Mouse (Mus musculus): ENCODE results near the gene Slc52a3. TPM values are rescaled to one million over a fixed set of nuclear protein-coding genes. Genes with fewer than 3 reads are reported as not detected.

The Slc52a3 gene
- total and polyA plus RNA-seq, 3 experiments = 14.8 to 17.0 TPM; not detected in 1

DNA sequence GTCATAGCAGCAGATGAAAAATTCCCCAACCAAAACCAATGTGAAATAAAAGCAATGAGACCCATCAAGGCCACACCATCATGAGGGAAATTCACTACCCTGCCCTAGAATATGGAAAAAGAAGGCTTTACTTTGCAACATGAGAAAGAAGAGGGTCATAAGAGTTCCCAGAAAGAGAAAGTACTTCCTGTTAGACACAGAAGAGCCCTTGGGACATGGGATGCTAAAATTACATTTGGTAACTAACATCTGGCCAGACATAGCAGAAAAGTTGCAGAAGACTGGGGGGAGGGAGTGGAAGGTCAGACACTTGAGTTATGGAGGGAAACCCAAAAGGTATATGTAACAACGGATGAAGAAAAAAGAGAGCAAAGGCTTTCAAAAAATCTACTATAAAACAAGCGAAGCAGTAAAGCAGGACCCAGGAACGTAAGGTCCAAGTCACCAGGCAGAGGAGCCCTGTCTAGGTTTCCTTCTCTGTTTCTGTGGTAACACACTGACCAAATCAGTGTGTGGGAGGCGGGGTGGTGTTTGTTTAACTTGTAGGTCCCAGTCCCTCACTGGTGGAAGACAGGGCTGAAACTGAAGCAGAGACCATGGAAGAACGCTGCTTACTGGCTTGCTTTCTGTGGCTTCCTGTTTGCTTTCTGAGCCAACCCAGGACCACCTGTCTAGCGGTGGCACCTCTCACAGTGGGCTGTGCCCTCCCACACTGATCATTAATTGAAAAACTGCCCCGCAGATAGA lies 10.7 kb upstream of the Slc52a3 start:
- DNase-seq (ENCODE audit: low read depth, low spot score) = no peak
- H3K36me3 ChIP-seq (ENCODE audit: control insufficient read depth in 1 of 2, insufficient read depth in 2 of 2, low read length in 2 of 2) = no peaks in the 10 kb centered on the region; a peak in 1 of 4 replicates
- peaks cover 0 to 2% of the 10 kb centered on the region in 2 experiments; a peak in 2 of 4 replicates for H3K4me1 ChIP-seq (ENCODE audit: control insufficient read depth in 1 of 2, insufficient read depth in 2 of 2, low read length in 2 of 2)
- H3K79me2 ChIP-seq (ENCODE audit: control insufficient read depth, insufficient read depth, low read length, poor library complexity) = no peaks in the 10 kb centered on the region
- TF ChIP-seq ZNF384 (IDR thresholded peaks at IDR 0.05; ENCODE audit: low read depth, low read length) (no peak), MAZ (IDR thresholded peaks at IDR 0.05; ENCODE audit: low read depth, low read length) (no peak), MYB (IDR thresholded peaks at IDR 0.05; ENCODE audit: low read depth, low read length) (no peak), GATA1 (IDR thresholded peaks at IDR 0.05; ENCODE audit: low read depth, low read length) (no peak), USF1 (IDR thresholded peaks at IDR 0.05; ENCODE audit: low read depth, low read length) (no peak), GABPA (IDR thresholded peaks at IDR 0.05; ENCODE audit: low read depth, low read length) (no peak), ELF1 (IDR thresholded peaks at IDR 0.05; ENCODE audit: low read depth, low read length) (no peak)
- no peak overlapping the region for H3K9ac ChIP-seq (ENCODE audit: control insufficient read depth, low read depth, low read length, poor library complexity, severe bottlenecking)
- H3K9me3 ChIP-seq (replicated peaks; ENCODE audit: insufficient read depth, low read length) = no peaks in the 10 kb centered on the region
- no peak overlapping the region for H3K4me3 ChIP-seq (ENCODE audit: control insufficient read depth in 1 of 2, insufficient read depth in 1 of 2, low read depth in 2 of 2, low read length in 2 of 2)
- H3K27me3 ChIP-seq (ENCODE audit: control insufficient read depth in 1 of 2, insufficient read depth in 2 of 2, low read length in 2 of 2) = peaks cover 9 to 15% of the 10 kb centered on the region in 2 experiments
- no peak overlapping the region for H3K27ac ChIP-seq (ENCODE audit: control insufficient read depth, low read depth, low read length)

GRCm38 (mm10) chr2:151986958-151987357 lies 9.4 kb upstream of the Slc52a3 start:
- H3K4me3 ChIP-seq (ENCODE audit: control insufficient read depth in 1 of 2, insufficient read depth in 1 of 2, low read depth in 2 of 2, low read length in 2 of 2) = no peak overlapping the region
- no peaks in the 10 kb centered on the region for H3K4me1 ChIP-seq (ENCODE audit: control insufficient read depth in 1 of 2, insufficient read depth in 2 of 2, low read length in 2 of 2)
- H3K27me3 ChIP-seq (ENCODE audit: control insufficient read depth in 1 of 2, insufficient read depth in 2 of 2, low read length in 2 of 2) = peaks cover 10 to 15% of the 10 kb centered on the region in 2 experiments
- H3K27ac ChIP-seq (ENCODE audit: control insufficient read depth, low read depth, low read length) = no peak overlapping the region
- H3K79me2 ChIP-seq (ENCODE audit: control insufficient read depth, insufficient read depth, low read length, poor library complexity) = no peaks in the 10 kb centered on the region
- no peak overlapping the region for H3K9ac ChIP-seq (ENCODE audit: control insufficient read depth, low read depth, low read length, poor library complexity, severe bottlenecking)
- no peaks in the 10 kb centered on the region for H3K9me3 ChIP-seq (replicated peaks; ENCODE audit: insufficient read depth, low read length)
- no peak for TF ChIP-seq MYB (IDR thresholded peaks at IDR 0.05; ENCODE audit: low read depth, low read length)
- TF ChIP-seq MYC (IDR thresholded peaks at IDR 0.05; ENCODE audit: low read depth, low read length) = no peak
- peak; percentile 86 for TF ChIP-seq TCF12 (IDR thresholded peaks at IDR 0.05; ENCODE audit: low read depth, low read length)
- TF ChIP-seq POLR2AphosphoS2 (IDR thresholded peaks at IDR 0.05; ENCODE audit: low read length) = no peak
- peak; percentile 37; the same call in 1 of the 2 replicates for TF ChIP-seq MXI1 (IDR thresholded peaks at IDR 0.05; ENCODE audit: low read depth, low read length)
- no peak for TF ChIP-seq UBTF (IDR thresholded peaks at IDR 0.05; ENCODE audit: borderline replicate concordance, insufficient read depth, low read depth, low read length)
- no peak for TF ChIP-seq CHD2 (IDR thresholded peaks at IDR 0.05; ENCODE audit: low read length)
- TF ChIP-seq RAD21 (IDR thresholded peaks at IDR 0.05; ENCODE audit: low read depth, low read length) = no peak
- TF ChIP-seq TBP (IDR thresholded peaks at IDR 0.05; ENCODE audit: low read depth, low read length) = no peak
- peak; percentile 53 for TF ChIP-seq TAL1 (IDR thresholded peaks at IDR 0.05; ENCODE audit: low read length)
- TF ChIP-seq MAZ (IDR thresholded peaks at IDR 0.05; ENCODE audit: low read depth, low read length) = no peak
- TF ChIP-seq EP300 (IDR thresholded peaks at IDR 0.05; ENCODE audit: low read depth in 1 of 2, low read length in 2 of 2) = peak in 1 of 2 experiments; percentile 48; a peak in 1 of 4 replicates
- no peak for TF ChIP-seq ZNF384 (IDR thresholded peaks at IDR 0.05; ENCODE audit: low read depth, low read length)
- peak; percentile 99 for TF ChIP-seq RCOR1 (IDR thresholded peaks at IDR 0.05; ENCODE audit: low read depth, low read length)
- TF ChIP-seq BHLHE40 (IDR thresholded peaks at IDR 0.05; ENCODE audit: borderline replicate concordance, low read depth, low read length) = no peak
- no peak for TF ChIP-seq POLR2A (IDR thresholded peaks at IDR 0.05; ENCODE audit: control insufficient read depth in 1 of 2, insufficient read depth in 1 of 2, low read depth in 1 of 2, low read length in 2 of 2, poor library complexity in 1 of 2)
- no peak for TF ChIP-seq CTCF (IDR thresholded peaks at IDR 0.05 in 2 of 3, conservative IDR thresholded peaks at IDR 0.05 in 1 of 3; ENCODE audit: control insufficient read depth in 1 of 3, insufficient read depth in 1 of 3, low read depth in 2 of 3, low read length in 3 of 3, poor library complexity in 1 of 3, severe bottlenecking in 1 of 3)
- no peak for TF ChIP-seq ZMIZ1 (IDR thresholded peaks at IDR 0.05; ENCODE audit: low read depth, low read length)
- no peak; the same call in 1 of the 2 replicates for TF ChIP-seq MAFK (IDR thresholded peaks at IDR 0.05; ENCODE audit: borderline replicate concordance, low read depth, low read length)
- no peak for TF ChIP-seq NELFE (IDR thresholded peaks at IDR 0.05; ENCODE audit: low read depth, low read length)
- peak; percentile 63 for TF ChIP-seq GATA1 (IDR thresholded peaks at IDR 0.05; ENCODE audit: low read depth, low read length)
- no peak for TF ChIP-seq USF2 (IDR thresholded peaks at IDR 0.05; ENCODE audit: borderline replicate concordance in 1 of 2, insufficient read depth in 1 of 2, low read depth in 1 of 2, low read length in 2 of 2)
- TF ChIP-seq ETS1 (IDR thresholded peaks at IDR 0.05; ENCODE audit: low read depth, low read length) = no peak
- no peak for TF ChIP-seq POLR2AphosphoS5 (IDR thresholded peaks at IDR 0.05; ENCODE audit: borderline replicate concordance, low read depth, low read length)
- H3K36me3 ChIP-seq (ENCODE audit: control insufficient read depth in 1 of 2, insufficient read depth in 2 of 2, low read length in 2 of 2) = no peaks in the 10 kb centered on the region
- peak; percentile 45 for DNase-seq (ENCODE audit: low read depth, low spot score)
